Mouse (Mus musculus): ENCODE measurements around the gene Cry1. TPM values are rescaled to one million over a fixed set of nuclear protein-coding genes. Genes with fewer than 3 reads are reported as not detected.

Cry1 gene
- 29.5 and 29.6 TPM in 2 replicates for polyA plus RNA-seq (2014; fragmentation: Nextera tagmentation; extraction: Ambion mirVana)

- Histone ChIP-seq H3K9ac (ENCODE audit: low read depth, low read length) (peak within 1 kb of the TSS; percentile 90), H3K4me1 (ENCODE audit: control insufficient read depth, insufficient read depth, low read length) (peaks cover 9% of the 10 kb centered on the region), H3K27me3 (replicated peaks; ENCODE audit: control insufficient read depth, insufficient read depth, low read length) (no peaks in the 10 kb centered on the region), H3K4me3 (ENCODE audit: low read depth, low read length) (peak within 1 kb of the TSS; percentile 93), H3K9me3 (ENCODE audit: control insufficient read depth, low read length) (no peaks in the 10 kb centered on the region), H3K27ac (replicated peaks; ENCODE audit: low read depth, low read length) (peak within 1 kb of the TSS; percentile 94), H3K36me3 (ENCODE audit: control insufficient read depth, insufficient read depth, low read length) (no peaks in the 10 kb centered on the region), H3K4me2 (ENCODE audit: low read depth, low read length) (peak within 1 kb of the TSS; percentile 83)
- ATAC-seq (ENCODE audit: low read depth), result peak; percentile 96
- WGBS, result 1% methylated on average over 16 of the region's 75 CpGs
- peak; percentile 96 for DNase-seq (ENCODE audit: low spot score)
These were observed at the start of gene Cry1 for GRCm38 (mm10) chr10:85184964-85185608. Gene Cry1 (minus strand): TSS chr10:85185064.

GRCm38 (mm10) chr10:85221771-85222050 lies 36.8 kb upstream of the Cry1 start:
- Histone ChIP-seq H3K9me3 (ENCODE audit: control insufficient read depth, low read length) (no peaks in the 10 kb centered on the region), H3K36me3 (ENCODE audit: control insufficient read depth, insufficient read depth, low read length) (no peaks in the 10 kb centered on the region), H3K9ac (ENCODE audit: low read depth, low read length) (no peak overlapping the region), H3K27me3 (replicated peaks; ENCODE audit: control insufficient read depth, insufficient read depth, low read length) (peaks cover 3% of the 10 kb centered on the region; the same call in 1 of the 2 replicates), H3K4me2 (ENCODE audit: low read depth, low read length) (no peak overlapping the region), H3K27ac (replicated peaks; ENCODE audit: low read depth, low read length) (no peak overlapping the region), H3K4me1 (ENCODE audit: control insufficient read depth, insufficient read depth, low read length) (no peaks in the 10 kb centered on the region), H3K4me3 (ENCODE audit: low read depth, low read length) (no peak overlapping the region)
- DNase-seq (ENCODE audit: low spot score) (no peak), ATAC-seq (ENCODE audit: low read depth) (no peak)
- WGBS, result 87% methylated on average over 6 of the region's 6 CpGs

GRCm38 (mm10) chr10:85220918-85221770 lies 36.3 kb upstream of the Cry1 start:
- whole genome bisulfite sequencing, result 26% methylated on average over 22 of the region's 22 CpGs
- peak; percentile 65 for ATAC-seq (ENCODE audit: low read depth)

GRCm38 (mm10) chr10:85214847-85215246 lies 30.0 kb upstream of the Cry1 start:
- H3K9me3 ChIP-seq (ENCODE audit: control insufficient read depth, low read length), result no peaks in the 10 kb centered on the region
- H3K27ac ChIP-seq (replicated peaks; ENCODE audit: low read depth, low read length), result no peak overlapping the region
- DNase-seq (ENCODE audit: low spot score) (peak; percentile 46), ATAC-seq (ENCODE audit: low read depth) (no peak)
- WGBS, result 63% methylated on average over 5 of the region's 5 CpGs
- H3K4me1 ChIP-seq (ENCODE audit: control insufficient read depth, insufficient read depth, low read length), result no peaks in the 10 kb centered on the region
- H3K4me3 ChIP-seq (ENCODE audit: low read depth, low read length), result no peak overlapping the region
- H3K4me2 ChIP-seq (ENCODE audit: low read depth, low read length), result no peak overlapping the region
- no peaks in the 10 kb centered on the region for H3K27me3 ChIP-seq (replicated peaks; ENCODE audit: control insufficient read depth, insufficient read depth, low read length)
- no peaks in the 10 kb centered on the region for H3K36me3 ChIP-seq (ENCODE audit: control insufficient read depth, insufficient read depth, low read length)
- H3K9ac ChIP-seq (ENCODE audit: low read depth, low read length), result no peak overlapping the region

More at GRCm38 (mm10) chr10:85220918-85221770, 36.3 kb upstream of the Cry1 start:
- H3K9me3 ChIP-seq (ENCODE audit: control insufficient read depth, low read length), result no peaks in the 10 kb centered on the region
- no peak overlapping the region for H3K9ac ChIP-seq (ENCODE audit: low read depth, low read length)
- H3K4me1 ChIP-seq (ENCODE audit: control insufficient read depth, insufficient read depth, low read length), result no peaks in the 10 kb centered on the region
- no peak overlapping the region for H3K4me3 ChIP-seq (ENCODE audit: low read depth, low read length)
- peak; percentile 90 for DNase-seq (ENCODE audit: low spot score)
- no peaks in the 10 kb centered on the region for H3K36me3 ChIP-seq (ENCODE audit: control insufficient read depth, insufficient read depth, low read length)
- H3K27me3 ChIP-seq (replicated peaks; ENCODE audit: control insufficient read depth, insufficient read depth, low read length), result peaks cover 3% of the 10 kb centered on the region; the same call in 1 of the 2 replicates
- no peak overlapping the region for H3K27ac ChIP-seq (replicated peaks; ENCODE audit: low read depth, low read length)
- H3K4me2 ChIP-seq (ENCODE audit: low read depth, low read length), result peak overlapping the region; percentile 46

- Histone ChIP-seq H3K4me1 (ENCODE audit: control insufficient read depth, insufficient read depth, low read length) (no peaks in the 10 kb centered on the region), H3K9ac (ENCODE audit: low read depth, low read length) (no peak overlapping the region), H3K9me3 (ENCODE audit: control insufficient read depth, low read length) (no peaks in the 10 kb centered on the region), H3K36me3 (ENCODE audit: control insufficient read depth, insufficient read depth, low read length) (no peaks in the 10 kb centered on the region), H3K27me3 (replicated peaks; ENCODE audit: control insufficient read depth, insufficient read depth, low read length) (no peaks in the 10 kb centered on the region), H3K27ac (replicated peaks; ENCODE audit: low read depth, low read length) (no peak overlapping the region), H3K4me3 (ENCODE audit: low read depth, low read length) (no peak overlapping the region), H3K4me2 (ENCODE audit: low read depth, low read length) (no peak overlapping the region)
- ATAC-seq (ENCODE audit: low read depth), result no peak; the same call in 1 of the 2 replicates
- WGBS, result 89% methylated on average over 5 of the region's 5 CpGs
- no peak for DNase-seq (ENCODE audit: low spot score)
These were observed 26.8 kb upstream of the Cry1 start for GRCm38 (mm10) chr10:85211673-85212072.

- Histone ChIP-seq H3K9me3 (ENCODE audit: control insufficient read depth, low read length) (no peaks in the 10 kb centered on the region), H3K27me3 (replicated peaks; ENCODE audit: control insufficient read depth, insufficient read depth, low read length) (no peaks in the 10 kb centered on the region), H3K36me3 (ENCODE audit: control insufficient read depth, insufficient read depth, low read length) (no peaks in the 10 kb centered on the region), H3K4me2 (ENCODE audit: low read depth, low read length) (no peak overlapping the region), H3K4me3 (ENCODE audit: low read depth, low read length) (no peak overlapping the region), H3K27ac (replicated peaks; ENCODE audit: low read depth, low read length) (no peak overlapping the region), H3K9ac (ENCODE audit: low read depth, low read length) (no peak overlapping the region), H3K4me1 (ENCODE audit: control insufficient read depth, insufficient read depth, low read length) (no peaks in the 10 kb centered on the region)
- DNase-seq (ENCODE audit: low spot score) (no peak), ATAC-seq (ENCODE audit: low read depth) (no peak)
- WGBS, result 82% methylated on average over 3 of the region's 3 CpGs
These were observed 25.3 kb upstream of the Cry1 start for GRCm38 (mm10) chr10:85210125-85210524.

- H3K4me1 ChIP-seq (ENCODE audit: control insufficient read depth, insufficient read depth, low read length), result no peaks in the 10 kb centered on the region
- no peak overlapping the region for H3K9ac ChIP-seq (ENCODE audit: low read depth, low read length)
- H3K9me3 ChIP-seq (ENCODE audit: control insufficient read depth, low read length), result no peaks in the 10 kb centered on the region
- no peak overlapping the region for H3K4me2 ChIP-seq (ENCODE audit: low read depth, low read length)
- no peak overlapping the region for H3K4me3 ChIP-seq (ENCODE audit: low read depth, low read length)
- no peak overlapping the region for H3K27ac ChIP-seq (replicated peaks; ENCODE audit: low read depth, low read length)
- H3K27me3 ChIP-seq (replicated peaks; ENCODE audit: control insufficient read depth, insufficient read depth, low read length), result no peaks in the 10 kb centered on the region
- ATAC-seq (ENCODE audit: low read depth) (no peak), DNase-seq (ENCODE audit: low spot score) (no peak)
- H3K36me3 ChIP-seq (ENCODE audit: control insufficient read depth, insufficient read depth, low read length), result no peaks in the 10 kb centered on the region
These were observed 24.3 kb upstream of the Cry1 start for GRCm38 (mm10) chr10:85209119-85209605.

GRCm38 (mm10) chr10:85205316-85205715 lies 20.5 kb upstream of the Cry1 start:
- H3K36me3 ChIP-seq (ENCODE audit: control insufficient read depth, insufficient read depth, low read length), result no peaks in the 10 kb centered on the region
- no peak overlapping the region for H3K9ac ChIP-seq (ENCODE audit: low read depth, low read length)
- DNase-seq (ENCODE audit: low spot score), result no peak
- no peaks in the 10 kb centered on the region for H3K4me1 ChIP-seq (ENCODE audit: control insufficient read depth, insufficient read depth, low read length)
- H3K9me3 ChIP-seq (ENCODE audit: control insufficient read depth, low read length), result no peaks in the 10 kb centered on the region
- H3K27me3 ChIP-seq (replicated peaks; ENCODE audit: control insufficient read depth, insufficient read depth, low read length), result no peaks in the 10 kb centered on the region
- ATAC-seq (ENCODE audit: low read depth), result no peak
- WGBS, result 48% methylated on average over 2 of the region's 2 CpGs
- no peak overlapping the region for H3K4me3 ChIP-seq (ENCODE audit: low read depth, low read length)
- H3K27ac ChIP-seq (replicated peaks; ENCODE audit: low read depth, low read length), result no peak overlapping the region
- no peak overlapping the region for H3K4me2 ChIP-seq (ENCODE audit: low read depth, low read length)
